Mouse (Mus musculus) frontal cortex, postnatal 36 days (tissue): ENCODE measurements around the gene Pask.
"Not testable (repeated sequence)": the region's sequence is repeated elsewhere in the genome, so short reads cannot be mapped to it uniquely, and the experiment has no call there.

Source experiments
- DNase-seq, 2 experiments: peaks; one replicate each; pipeline ENCODE4 v3.0.0; 2022; ENCODE audit warnings: low spot score in 2 of 2

Pask gene

GRCm38 (mm10) chr1:93342648-93343503, at the start of gene Pask, which contains the start of gene Ppp1r7:
TSS of gene Pask (minus strand) at chr1:93343482.
TSS of gene Ppp1r7 (plus strand) at chr1:93342854.
- peak; percentile 93 to 96 for DNase-seq

- no peak for DNase-seq
These were observed 45.6 kb upstream of the Pask start for GRCm38 (mm10) chr1:93388906-93389305.

- DNase-seq, result no peak
These were observed 43.9 kb upstream of the Pask start for GRCm38 (mm10) chr1:93387198-93387597.

GRCm38 (mm10) chr1:93379117-93379516, 35.8 kb upstream of the Pask start:
- no peak for DNase-seq

GRCm38 (mm10) chr1:93377307-93377706, 34.0 kb upstream of the Pask start:
- DNase-seq, result no peak

GRCm38 (mm10) chr1:93373665-93374064, 30.4 kb upstream of the Pask start, which contains the start of gene Ano7:
TSS of gene Ano7 (plus strand) at chr1:93373930.
- DNase-seq, result no peak

GRCm38 (mm10) chr1:93365641-93366040, 22.4 kb upstream of the Pask start:
- no peak for DNase-seq

GRCm38 (mm10) chr1:93362661-93363060, 19.4 kb upstream of the Pask start:
- DNase-seq, result peak; percentile 4 to 14

- DNase-seq, result peak in 1 of 2 experiments; percentile 38
These were observed 9.4 kb upstream of the Pask start for GRCm38 (mm10) chr1:93352724-93353123.

GRCm38 (mm10) chr1:93349701-93350100, 6.4 kb upstream of the Pask start:
- peak in 1 of 2 experiments; percentile 34 for DNase-seq

- peak in 1 of 2 experiments; percentile 16 for DNase-seq
These were observed 3.9 kb upstream of the Pask start for GRCm38 (mm10) chr1:93347176-93347575.

GRCm38 (mm10) chr1:93343504-93344047, 294 bp upstream of the Pask start:
- peak; percentile 94 to 97 for DNase-seq

- no peak for DNase-seq
These were observed 8.7 kb downstream of the Pask start for GRCm38 (mm10) chr1:93334621-93335020.

GRCm38 (mm10) chr1:93326446-93326845, 16.8 kb downstream of the Pask start:
- DNase-seq, result no peak

GRCm38 (mm10) chr1:93323973-93324372, 19.3 kb downstream of the Pask start:
- no peak for DNase-seq

GRCm38 (mm10) chr1:93305581-93306337, 37.5 kb downstream of the Pask start, which contains the start of gene Mterf4:
TSS of gene Mterf4 (minus strand) at chr1:93305915.
- peak; percentile 77 to 85 for DNase-seq

- DNase-seq, result no peak
These were observed 42.7 kb downstream of the Pask start for GRCm38 (mm10) chr1:93300578-93300977.

- DNase-seq, result no peak
These were observed 43.5 kb downstream of the Pask start for GRCm38 (mm10) chr1:93299791-93300190.

GRCm38 (mm10) chr1:93294491-93294890, 48.8 kb downstream of the Pask start:
- DNase-seq, result not testable (repeated sequence)

- no peak for DNase-seq
These were observed 51.3 kb downstream of the Pask start for GRCm38 (mm10) chr1:93292006-93292405.

GRCm38 (mm10) chr1:93291591-93291990, 51.7 kb downstream of the Pask start:
- no peak for DNase-seq

- DNase-seq, result no peak
These were observed 52.3 kb downstream of the Pask start for GRCm38 (mm10) chr1:93290956-93291355.
